Mouse (Mus musculus) left cerebral cortex, postnatal 36 days (tissue): ENCODE measurements around the gene Aste1. TPM values are rescaled to one million over a fixed set of nuclear protein-coding genes. Genes with fewer than 3 reads are reported as not detected.

Experiments used
- DNase-seq, 2 experiments: peaks; one replicate each; pipeline ENCODE4 v3.0.0; 2021 to 2022; ENCODE audit warnings: low spot score in 2 of 2, mixed read lengths in 1 of 2
- intact Hi-C: fragments of 180-260 bp; cut with DNase I; formaldehyde crosslinking; loops from one replicate; pipeline ENCODE4 v1.15.1; 2025
- total RNA-seq, 2 experiments: library from RNA; stranded (reverse); gene quantifications; 2 replicates each; pipeline ENCODE4 v1.2.3; 2021

Aste1 gene
- total RNA-seq, result 10 to 100 TPM in 1 of 2 experiments, 1 to 10 TPM in 1; 8.3 to 11.6 TPM

- DNase-seq, result peak; percentile 91 to 92
- intact Hi-C loops, result loop anchor here (10.0 kb wide), 2 partner anchors 720 to 1120 kb away; no protein-coding TSS in a partner anchor
Measured at GRCm38 (mm10) chr9:105395218-105395627, at the start of gene Aste1, which contains the start of gene Nek11. Gene Aste1, plus strand, starts transcription at chr9:105395392. Gene Nek11, minus strand, starts transcription at chr9:105395524.

GRCm38 (mm10) chr9:105348242-105349031, 46.8 kb upstream of the Aste1 start:
- DNase-seq, result no peak
- intact Hi-C loops, result no loop called here

- intact Hi-C loops, result no loop called here
- no peak for DNase-seq
Measured at GRCm38 (mm10) chr9:105349034-105349433, 46.2 kb upstream of the Aste1 start.

- intact Hi-C loops, result no loop called here
- no peak for DNase-seq
Measured at GRCm38 (mm10) chr9:105362181-105362580, 33.0 kb upstream of the Aste1 start.

- intact Hi-C loops, result no loop called here
- no peak for DNase-seq
Measured at GRCm38 (mm10) chr9:105363520-105364231, 31.5 kb upstream of the Aste1 start.

GRCm38 (mm10) chr9:105366199-105366598, 29.0 kb upstream of the Aste1 start:
- intact Hi-C loops, result no loop called here

GRCm38 (mm10) chr9:105368605-105369004, 26.6 kb upstream of the Aste1 start:
- DNase-seq, result no peak
- intact Hi-C loops, result no loop called here

More at GRCm38 (mm10) chr9:105366199-105366598, 29.0 kb upstream of the Aste1 start:
- DNase-seq, result no peak

- no peak for DNase-seq
- intact Hi-C loops, result no loop called here
Measured at GRCm38 (mm10) chr9:105374361-105374760, 20.8 kb upstream of the Aste1 start.

- DNase-seq, result no peak
- intact Hi-C loops, result no loop called here
Measured at GRCm38 (mm10) chr9:105376411-105376810, 18.8 kb upstream of the Aste1 start.

- intact Hi-C loops, result no loop called here
- no peak for DNase-seq
Measured at GRCm38 (mm10) chr9:105376954-105377530, 18.1 kb upstream of the Aste1 start.

GRCm38 (mm10) chr9:105377622-105378021, 17.6 kb upstream of the Aste1 start:
- DNase-seq, result no peak
- intact Hi-C loops, result no loop called here

GRCm38 (mm10) chr9:105379533-105380145, 15.6 kb upstream of the Aste1 start:
- intact Hi-C loops, result loop anchor here (10.0 kb wide), 1 partner anchor 925 kb away; no protein-coding TSS in a partner anchor
- DNase-seq, result no peak

- intact Hi-C loops, result loop anchor here (5.0 to 10.0 kb wide), 2 partner anchors 933 to 975 kb away; no protein-coding TSS in a partner anchor
- no peak for DNase-seq
Measured at GRCm38 (mm10) chr9:105387403-105387802, 7.8 kb upstream of the Aste1 start.

GRCm38 (mm10) chr9:105389289-105389688, 5.9 kb upstream of the Aste1 start:
- DNase-seq, result peak; percentile 64 to 79
- intact Hi-C loops, result loop anchor here (2.0 to 10.0 kb wide), 3 partner anchors 814 to 977 kb away; no protein-coding TSS in a partner anchor

- DNase-seq, result no peak
- intact Hi-C loops, result loop anchor here (10.0 kb wide), 2 partner anchors 724 to 1116 kb away; no protein-coding TSS in a partner anchor
Measured at GRCm38 (mm10) chr9:105390616-105391015, 4.6 kb upstream of the Aste1 start.

- no peak for DNase-seq
- intact Hi-C loops, result loop anchor here (10.0 kb wide), 2 partner anchors 720 to 1120 kb away; no protein-coding TSS in a partner anchor
Measured at GRCm38 (mm10) chr9:105394720-105395119, 472 bp upstream of the Aste1 start.

GRCm38 (mm10) chr9:105408549-105408948, 13.4 kb downstream of the Aste1 start:
- DNase-seq, result no peak
- intact Hi-C loops, result no loop called here

GRCm38 (mm10) chr9:105459032-105459431, 63.8 kb downstream of the Aste1 start:
- DNase-seq, result no peak
- intact Hi-C loops, result no loop called here

GRCm38 (mm10) chr9:105461496-105461895, 66.3 kb downstream of the Aste1 start:
- intact Hi-C loops, result no loop called here

More at GRCm38 (mm10) chr9:105461496-105461895, 66.3 kb downstream of the Aste1 start:
- no peak for DNase-seq
